Mouse (Mus musculus): ENCODE results near the gene Gramd1c. TPM values are rescaled to one million over a fixed set of nuclear protein-coding genes. Genes with fewer than 3 reads are reported as not detected.

The Gramd1c gene
- polyA plus RNA-seq, 1 experiment from 2014 or later: 5.6 TPM

DNA sequence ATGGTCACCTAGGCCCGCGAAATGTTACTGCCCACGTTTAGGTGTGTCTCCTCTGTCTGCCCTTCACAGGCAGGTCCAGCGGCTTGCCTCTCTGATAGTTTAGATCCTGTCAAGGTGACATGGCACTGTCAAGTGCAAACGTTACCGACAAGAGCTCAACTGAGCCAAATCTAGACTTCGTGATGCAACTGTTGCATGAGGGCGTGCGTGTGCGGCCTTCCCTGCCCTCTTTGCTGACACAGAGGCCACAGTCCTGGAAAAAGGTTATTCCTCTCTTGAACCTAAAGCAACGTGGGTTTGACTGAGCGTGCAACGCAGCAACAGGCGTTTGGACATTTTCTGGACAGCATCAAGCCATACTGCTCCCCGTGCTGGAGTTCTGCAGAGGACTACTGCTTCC, 1.8 kb downstream of the Gramd1c start:
- Histone ChIP-seq H3K4me1 (ENCODE audit: control insufficient read depth, insufficient read depth, low read length) (no peaks in the 10 kb centered on the region), H3K9ac (ENCODE audit: low read depth, low read length) (no peak overlapping the region), H3K9me3 (ENCODE audit: control insufficient read depth, low read length) (no peaks in the 10 kb centered on the region), H3K27ac (ENCODE audit: low read depth, low read length) (no peak overlapping the region), H3K4me2 (replicated peaks; ENCODE audit: low read depth, low read length) (no peak overlapping the region), H3K4me3 (ENCODE audit: low read length) (no peak overlapping the region), H3K27me3 (ENCODE audit: control insufficient read depth, insufficient read depth, low read length) (no peaks in the 10 kb centered on the region), H3K36me3 (ENCODE audit: control insufficient read depth, insufficient read depth, low read length) (no peaks in the 10 kb centered on the region)
- 92% methylated on average over 15 of the region's 15 CpGs for WGBS
- no peak for ATAC-seq (ENCODE audit: low FRiP score, low TSS enrichment)

DNA sequence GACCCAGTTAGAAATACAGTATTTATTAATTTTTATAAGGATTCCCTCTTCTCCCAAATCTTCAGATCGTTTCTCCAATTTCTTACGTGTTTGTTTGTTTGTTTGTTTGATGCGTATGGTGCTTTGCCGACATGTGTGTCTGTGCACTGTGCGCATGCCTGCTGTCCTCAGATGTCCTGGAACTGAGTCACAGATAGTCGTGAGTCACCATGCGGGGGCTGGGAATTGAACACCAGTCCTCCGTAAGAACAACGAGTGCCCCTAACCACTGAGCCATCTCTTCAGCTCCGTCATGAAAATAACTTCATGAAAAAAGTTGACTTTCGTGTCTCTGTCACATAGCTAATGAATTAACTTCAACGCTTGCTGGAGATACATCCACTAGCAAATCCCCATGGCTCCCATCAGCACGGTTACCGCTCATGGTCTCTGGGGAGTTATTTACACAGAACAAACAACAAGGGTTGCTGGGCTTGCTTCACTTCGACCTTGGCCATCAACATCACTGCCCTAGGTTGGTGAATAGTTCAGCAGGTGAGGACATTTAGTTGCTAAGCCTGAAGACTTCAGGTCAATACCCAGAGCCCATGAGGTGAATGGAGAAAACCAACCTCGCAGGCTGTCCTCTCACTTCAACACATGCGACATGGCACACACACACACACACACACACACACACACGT, 2.4 kb downstream of the Gramd1c start:
- H3K4me1 ChIP-seq (ENCODE audit: control insufficient read depth, insufficient read depth, low read length): no peaks in the 10 kb centered on the region
- WGBS: 91% methylated on average over 18 of the region's 18 CpGs

DNA sequence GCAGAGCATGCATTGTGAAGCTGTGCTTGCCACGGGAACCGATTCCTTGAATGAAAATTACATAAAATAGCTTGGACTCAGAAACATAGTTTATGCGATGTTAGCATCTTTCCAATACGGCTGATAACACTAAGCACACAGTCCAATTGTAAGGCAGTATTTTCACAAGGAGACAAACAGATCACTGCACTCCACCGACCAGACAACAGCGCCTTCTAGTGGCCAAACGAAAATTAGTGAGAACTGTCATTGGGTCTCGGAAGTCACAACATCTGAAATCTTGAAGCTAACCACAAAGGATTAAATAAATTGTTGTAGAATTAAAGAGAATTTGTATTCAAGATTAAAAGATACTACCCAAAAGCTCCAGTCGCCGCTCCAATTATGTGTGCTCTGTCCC, 4.4 kb downstream of the Gramd1c start:
- 31% methylated on average over 10 of the region's 10 CpGs for WGBS
- Histone ChIP-seq H3K4me3 (ENCODE audit: low read length) (no peak overlapping the region), H3K4me2 (replicated peaks; ENCODE audit: low read depth, low read length) (no peak overlapping the region), H3K9me3 (ENCODE audit: control insufficient read depth, low read length) (no peaks in the 10 kb centered on the region), H3K27me3 (ENCODE audit: control insufficient read depth, insufficient read depth, low read length) (no peaks in the 10 kb centered on the region), H3K27ac (ENCODE audit: low read depth, low read length) (no peak overlapping the region), H3K4me1 (ENCODE audit: control insufficient read depth, insufficient read depth, low read length) (no peaks in the 10 kb centered on the region), H3K9ac (ENCODE audit: low read depth, low read length) (no peak overlapping the region), H3K36me3 (ENCODE audit: control insufficient read depth, insufficient read depth, low read length) (no peaks in the 10 kb centered on the region)
- no peak for ATAC-seq (ENCODE audit: low FRiP score, low TSS enrichment)

More for the DNA sequence above, 2.4 kb downstream of the Gramd1c start:
- no peak for ATAC-seq (ENCODE audit: low FRiP score, low TSS enrichment)
- no peak overlapping the region for H3K4me3 ChIP-seq (ENCODE audit: low read length)
- no peaks in the 10 kb centered on the region for H3K27me3 ChIP-seq (ENCODE audit: control insufficient read depth, insufficient read depth, low read length)
- H3K27ac ChIP-seq (ENCODE audit: low read depth, low read length): no peak overlapping the region
- H3K4me2 ChIP-seq (replicated peaks; ENCODE audit: low read depth, low read length): no peak overlapping the region
- no peaks in the 10 kb centered on the region for H3K9me3 ChIP-seq (ENCODE audit: control insufficient read depth, low read length)
- no peak overlapping the region for H3K9ac ChIP-seq (ENCODE audit: low read depth, low read length)
- H3K36me3 ChIP-seq (ENCODE audit: control insufficient read depth, insufficient read depth, low read length): no peaks in the 10 kb centered on the region

DNA sequence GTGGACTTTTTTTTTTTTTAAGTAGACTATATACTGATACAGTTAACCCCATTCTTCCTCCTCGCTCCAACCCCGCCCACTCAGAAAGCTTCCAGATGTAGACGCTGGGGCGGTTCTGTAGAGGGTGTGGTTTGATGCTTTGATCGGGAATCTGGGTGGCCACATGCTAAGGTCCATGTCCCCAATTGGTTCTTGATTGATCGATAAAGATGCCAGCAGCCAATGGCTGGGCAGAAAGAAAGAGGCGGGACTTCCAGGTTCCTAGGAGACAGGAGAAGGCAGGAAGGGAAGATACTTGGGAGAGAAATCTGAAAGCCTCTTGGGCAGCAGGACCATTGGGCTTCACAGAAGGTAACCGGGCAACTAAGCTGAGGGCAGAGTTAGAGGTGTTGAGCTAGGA, 7.4 kb downstream of the Gramd1c start:
- no peaks in the 10 kb centered on the region for H3K27me3 ChIP-seq (ENCODE audit: control insufficient read depth, insufficient read depth, low read length)
- H3K36me3 ChIP-seq (ENCODE audit: control insufficient read depth, insufficient read depth, low read length): no peaks in the 10 kb centered on the region
- no peak overlapping the region for H3K4me2 ChIP-seq (replicated peaks; ENCODE audit: low read depth, low read length)
- no peak overlapping the region for H3K4me3 ChIP-seq (ENCODE audit: low read length)
- no peaks in the 10 kb centered on the region for H3K4me1 ChIP-seq (ENCODE audit: control insufficient read depth, insufficient read depth, low read length)
- no peak overlapping the region for H3K27ac ChIP-seq (ENCODE audit: low read depth, low read length)
- WGBS: 76% methylated on average over 8 of the region's 8 CpGs
- H3K9ac ChIP-seq (ENCODE audit: low read depth, low read length): no peak overlapping the region
- ATAC-seq (ENCODE audit: low FRiP score, low TSS enrichment): no peak
- H3K9me3 ChIP-seq (ENCODE audit: control insufficient read depth, low read length): no peaks in the 10 kb centered on the region

DNA sequence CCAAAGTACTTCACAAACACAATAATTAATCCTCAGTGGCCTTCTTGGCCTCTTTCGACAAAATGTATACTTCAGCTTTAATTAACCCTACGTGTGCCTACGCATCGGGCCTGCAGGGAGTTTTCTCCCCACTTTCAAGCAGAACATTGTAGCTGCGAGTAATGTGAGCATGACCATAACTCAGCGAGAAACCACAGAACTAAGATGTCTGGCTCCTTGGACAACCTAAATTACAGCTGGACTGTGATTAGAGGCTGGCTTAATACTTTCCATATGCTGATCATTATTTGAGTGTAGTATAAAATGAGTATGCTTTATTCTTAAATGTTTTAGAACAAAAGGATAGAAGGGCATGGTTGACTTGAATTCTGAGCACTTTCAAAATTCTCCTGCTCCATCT, 9.9 kb downstream of the Gramd1c start:
- no peaks in the 10 kb centered on the region for H3K27me3 ChIP-seq (ENCODE audit: control insufficient read depth, insufficient read depth, low read length)
- 51% methylated on average over 6 of the region's 6 CpGs for WGBS
- no peak overlapping the region for H3K4me3 ChIP-seq (ENCODE audit: low read length)
- no peaks in the 10 kb centered on the region for H3K9me3 ChIP-seq (ENCODE audit: control insufficient read depth, low read length)
- H3K27ac ChIP-seq (ENCODE audit: low read depth, low read length): no peak overlapping the region
- H3K9ac ChIP-seq (ENCODE audit: low read depth, low read length): no peak overlapping the region
- H3K4me1 ChIP-seq (ENCODE audit: control insufficient read depth, insufficient read depth, low read length): no peaks in the 10 kb centered on the region
- no peak for ATAC-seq (ENCODE audit: low FRiP score, low TSS enrichment)
- no peaks in the 10 kb centered on the region for H3K36me3 ChIP-seq (ENCODE audit: control insufficient read depth, insufficient read depth, low read length)
- no peak overlapping the region for H3K4me2 ChIP-seq (replicated peaks; ENCODE audit: low read depth, low read length)

DNA sequence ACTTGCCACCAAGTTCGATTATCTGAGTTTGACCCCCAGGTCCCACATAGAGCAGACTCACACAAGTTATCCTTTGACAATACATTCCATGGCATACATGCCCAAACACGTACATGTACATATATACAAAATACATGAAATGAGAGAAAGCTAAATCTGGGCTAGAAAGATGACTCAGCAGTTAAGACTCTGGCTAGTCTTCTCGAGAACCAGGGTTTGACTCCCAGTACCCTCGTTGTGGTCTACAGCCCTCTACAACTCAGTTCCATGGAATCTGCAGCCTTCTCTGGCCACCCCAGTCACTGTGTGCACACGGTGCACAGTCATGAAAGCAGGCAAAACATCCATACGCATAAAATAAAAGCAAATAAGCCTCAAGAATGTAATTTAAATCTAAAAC, 10.8 kb downstream of the Gramd1c start:
- H3K4me3 ChIP-seq (ENCODE audit: low read length): no peak overlapping the region
- no peaks in the 10 kb centered on the region for H3K4me1 ChIP-seq (ENCODE audit: control insufficient read depth, insufficient read depth, low read length)
- peaks cover under 1% of the 10 kb centered on the region; the same call in 1 of the 2 replicates for H3K9me3 ChIP-seq (ENCODE audit: control insufficient read depth, low read length)
- H3K27me3 ChIP-seq (ENCODE audit: control insufficient read depth, insufficient read depth, low read length): no peaks in the 10 kb centered on the region
- 87% methylated on average over 6 of the region's 6 CpGs for WGBS
- H3K27ac ChIP-seq (ENCODE audit: low read depth, low read length): no peak overlapping the region
- ATAC-seq (ENCODE audit: low FRiP score, low TSS enrichment): no peak
- no peak overlapping the region for H3K4me2 ChIP-seq (replicated peaks; ENCODE audit: low read depth, low read length)
- H3K36me3 ChIP-seq (ENCODE audit: control insufficient read depth, insufficient read depth, low read length): no peaks in the 10 kb centered on the region
- no peak overlapping the region for H3K9ac ChIP-seq (ENCODE audit: low read depth, low read length)

DNA sequence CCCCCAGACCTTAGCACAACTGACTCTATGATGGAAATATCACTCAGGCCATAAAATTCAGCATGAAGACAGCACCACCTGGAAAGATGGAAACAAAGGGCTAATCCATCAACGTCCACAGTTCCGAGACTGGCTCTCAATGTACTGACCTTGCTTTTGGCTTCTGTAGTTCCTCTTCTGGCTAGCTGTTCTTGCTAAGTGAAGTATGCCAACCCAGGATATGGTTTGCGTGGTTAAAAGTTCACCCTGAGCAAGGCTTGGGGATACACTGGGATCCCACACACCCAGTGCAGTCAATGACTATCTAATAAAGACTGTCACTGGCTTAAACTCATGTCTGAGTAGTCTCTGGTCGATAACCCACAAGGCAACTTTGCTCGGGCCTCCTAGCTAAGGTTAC, 13.0 kb downstream of the Gramd1c start:
- Histone ChIP-seq H3K4me2 (replicated peaks; ENCODE audit: low read depth, low read length) (no peak overlapping the region), H3K9me3 (ENCODE audit: control insufficient read depth, low read length) (peaks cover 2% of the 10 kb centered on the region; the same call in 1 of the 2 replicates), H3K4me3 (ENCODE audit: low read length) (no peak overlapping the region), H3K4me1 (ENCODE audit: control insufficient read depth, insufficient read depth, low read length) (no peaks in the 10 kb centered on the region), H3K27ac (ENCODE audit: low read depth, low read length) (no peak overlapping the region), H3K36me3 (ENCODE audit: control insufficient read depth, insufficient read depth, low read length) (no peaks in the 10 kb centered on the region), H3K9ac (ENCODE audit: low read depth, low read length) (no peak overlapping the region), H3K27me3 (ENCODE audit: control insufficient read depth, insufficient read depth, low read length) (no peaks in the 10 kb centered on the region)
- 88% methylated on average over 5 of the region's 5 CpGs for WGBS
- ATAC-seq (ENCODE audit: low FRiP score, low TSS enrichment): no peak

DNA sequence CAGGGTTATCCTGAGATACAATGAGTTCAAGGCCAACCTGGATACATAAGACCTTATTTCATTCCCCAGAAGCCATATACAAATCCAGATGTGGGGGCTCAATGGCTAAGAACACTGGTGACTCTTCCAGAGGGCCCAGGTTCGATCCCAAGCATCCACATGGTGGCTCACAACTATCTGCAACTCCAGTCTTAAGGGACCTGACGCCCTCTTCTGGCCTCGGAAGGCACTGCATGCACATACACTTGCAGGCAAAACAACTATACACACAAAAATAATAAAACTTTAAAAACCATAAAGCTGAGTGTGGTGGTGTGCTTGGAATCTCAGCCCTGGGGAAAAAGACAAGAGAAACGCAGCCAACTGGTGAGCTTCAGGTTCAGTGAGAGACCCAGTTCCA, 24.0 kb downstream of the Gramd1c start:
- Histone ChIP-seq H3K4me2 (replicated peaks; ENCODE audit: low read depth, low read length) (no peak overlapping the region), H3K27ac (ENCODE audit: low read depth, low read length) (no peak overlapping the region), H3K27me3 (ENCODE audit: control insufficient read depth, insufficient read depth, low read length) (no peaks in the 10 kb centered on the region), H3K9ac (ENCODE audit: low read depth, low read length) (no peak overlapping the region), H3K4me3 (ENCODE audit: low read length) (no peak overlapping the region), H3K4me1 (ENCODE audit: control insufficient read depth, insufficient read depth, low read length) (no peaks in the 10 kb centered on the region), H3K9me3 (ENCODE audit: control insufficient read depth, low read length) (no peaks in the 10 kb centered on the region), H3K36me3 (ENCODE audit: control insufficient read depth, insufficient read depth, low read length) (no peaks in the 10 kb centered on the region)
- no peak for ATAC-seq (ENCODE audit: low FRiP score, low TSS enrichment)
- WGBS: 81% methylated on average over 4 of the region's 4 CpGs

DNA sequence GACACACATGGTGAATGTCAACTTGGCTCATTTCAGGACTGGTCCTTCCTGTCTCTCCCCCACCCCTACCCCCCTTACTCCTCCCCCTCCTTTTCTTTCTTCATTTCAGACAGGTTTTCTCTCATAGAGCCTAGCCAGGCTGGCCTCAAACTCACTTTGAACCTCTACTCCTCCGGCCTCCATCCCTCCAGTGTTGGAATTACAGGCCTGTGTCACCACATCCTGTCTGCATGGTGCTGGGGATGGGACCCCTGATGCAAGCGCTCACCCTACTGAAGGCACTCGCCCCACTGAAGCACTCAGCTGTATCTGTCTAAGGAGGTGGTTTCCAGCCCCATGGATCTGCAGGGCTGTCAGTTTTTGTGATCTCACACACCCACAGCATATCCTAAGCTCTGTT, 27.9 kb downstream of the Gramd1c start:
- no peak for ATAC-seq (ENCODE audit: low FRiP score, low TSS enrichment)
- 71% methylated on average over 3 of the region's 3 CpGs for WGBS
- Histone ChIP-seq H3K4me2 (replicated peaks; ENCODE audit: low read depth, low read length) (no peak overlapping the region), H3K36me3 (ENCODE audit: control insufficient read depth, insufficient read depth, low read length) (no peaks in the 10 kb centered on the region), H3K27me3 (ENCODE audit: control insufficient read depth, insufficient read depth, low read length) (no peaks in the 10 kb centered on the region), H3K4me1 (ENCODE audit: control insufficient read depth, insufficient read depth, low read length) (no peaks in the 10 kb centered on the region), H3K9ac (ENCODE audit: low read depth, low read length) (no peak overlapping the region), H3K4me3 (ENCODE audit: low read length) (no peak overlapping the region), H3K9me3 (ENCODE audit: control insufficient read depth, low read length) (no peaks in the 10 kb centered on the region), H3K27ac (ENCODE audit: low read depth, low read length) (no peak overlapping the region)
